Mouse (Mus musculus) heart, embryonic 14.5 days (tissue): Measurements from ENCODE around the gene Atp1b1. TPM values are rescaled to one million over a fixed set of nuclear protein-coding genes. Genes with fewer than 3 reads are reported as not detected.

Experiments used
- ATAC-seq: fragments of 200-750 bp; cut with Nextera tagmentation; 2 replicates; pipeline ENCODE4 v1.8.0; 2017; ENCODE audit warnings: low read depth, moderate TSS enrichment; ENCODE audit not compliant: insufficient number of reproducible peaks, insufficient read depth, low FRiP score
- H3K27ac ChIP-seq, 2 experiments: fragments of 200-500 bp in 1 of 2; fragments of 300-500 bp in 1 of 2; sonication (generic) in 1 of 2; replicated peaks in 1 of 2; 2 replicates each; pipeline ENCODE4 v1.5.1; 2012 to 2014; ENCODE audit warnings: low read depth in 2 of 2, low read length in 2 of 2, control low read depth in 1 of 2, mild to moderate bottlenecking in 1 of 2, mixed read lengths in 1 of 2; ENCODE audit not compliant: control insufficient read depth in 1 of 2, insufficient read depth in 1 of 2
- H3K27me3 ChIP-seq: fragments of 300-500 bp; sonication (generic); 2 replicates; pipeline ENCODE4 v1.6.1; 2014; ENCODE audit warnings: mild to moderate bottlenecking, low read length, control low read depth; ENCODE audit not compliant: control insufficient read depth, insufficient read depth
- H3K36me3 ChIP-seq: fragments of 300-500 bp; sonication (generic); 2 replicates; pipeline ENCODE4 v1.6.1; 2014; ENCODE audit warnings: mild to moderate bottlenecking, control low read depth, low read length, mixed read lengths; ENCODE audit not compliant: control insufficient read depth, insufficient read depth
- H3K4me1 ChIP-seq, 2 experiments: fragments of 200-500 bp in 1 of 2; fragments of 300-500 bp in 1 of 2; sonication (generic) in 1 of 2; 2 replicates each; pipeline ENCODE4 v1.6.1; 2012 to 2014; ENCODE audit warnings: low read length in 2 of 2, control low read depth in 1 of 2, mixed read lengths in 1 of 2; ENCODE audit not compliant: control insufficient read depth in 2 of 2, insufficient read depth in 2 of 2
- H3K4me2 ChIP-seq: fragments of 300-500 bp; sonication (generic); 2 replicates; pipeline ENCODE4 v1.6.1; 2014; ENCODE audit warnings: mild to moderate bottlenecking, low read length
- H3K4me3 ChIP-seq, 2 experiments: fragments of 200-500 bp in 1 of 2; fragments of 300-500 bp in 1 of 2; sonication (generic) in 1 of 2; 2 replicates each; pipeline ENCODE4 v1.5.1; 2012 to 2014; ENCODE audit warnings: low read length in 2 of 2, mild to moderate bottlenecking in 2 of 2, control low read depth in 1 of 2, low read depth in 1 of 2, moderate library complexity in 1 of 2; ENCODE audit not compliant: control insufficient read depth in 1 of 2, insufficient read depth in 1 of 2
- H3K9ac ChIP-seq: fragments of 300-500 bp; sonication (generic); 2 replicates; pipeline ENCODE4 v1.6.1; 2014; ENCODE audit warnings: mild to moderate bottlenecking, low read length
- H3K9me3 ChIP-seq: fragments of 300-500 bp; sonication (generic); 2 replicates; pipeline ENCODE4 v1.6.1; 2016; ENCODE audit warnings: low read length, control low read depth; ENCODE audit not compliant: control insufficient read depth
- WGBS: fragments of 180-500 bp; shearing (Covaris S2); extraction: QIAGEN DNeasy Blood & Tissue Kit; methylation state at CpG from one replicate; pipeline ENCODE4 v1.1.7; 2014; 5-methylcytosine and 5-hydroxymethylcytosine counted together
- polyA plus RNA-seq: library from polyadenylated mRNA; unstranded; fragments of >200 nt; fragmentation: Nextera tagmentation; extraction: Ambion mirVana; gene quantifications from 2 replicates; pipeline ENCODE4 v1.2.1, GENCODE M21; 2014

Gene Atp1b1
- polyA plus RNA-seq, 1 experiment from 2014 or later = 303 TPM

GRCm38 (mm10) chr1:164492476-164492875 lies 34.3 kb upstream of the Atp1b1 start:
- Histone ChIP-seq H3K9ac (no peak overlapping the region), H3K4me1 (peaks cover 6 to 7% of the 10 kb centered on the region in 2 experiments; a peak in 2 of 4 replicates), H3K4me2 (no peak overlapping the region), H3K9me3 (no peaks in the 10 kb centered on the region), H3K27ac (no peak overlapping the region), H3K36me3 (no peaks in the 10 kb centered on the region), H3K4me3 (no peak overlapping the region), H3K27me3 (no peaks in the 10 kb centered on the region)
- no peak for ATAC-seq
- 83% methylated on average over 3 of the region's 3 CpGs for WGBS

- no peak overlapping the region for H3K27ac ChIP-seq
- H3K27me3 ChIP-seq = no peaks in the 10 kb centered on the region
- H3K4me2 ChIP-seq = no peak overlapping the region
- WGBS = 81% methylated on average over 3 of the region's 3 CpGs
- no peak overlapping the region for H3K4me3 ChIP-seq
- no peak for ATAC-seq
- H3K36me3 ChIP-seq = no peaks in the 10 kb centered on the region
- no peak overlapping the region for H3K9ac ChIP-seq
- H3K4me1 ChIP-seq = peaks cover 6% of the 10 kb centered on the region in 2 experiments; a peak in 2 of 4 replicates
- H3K9me3 ChIP-seq = no peaks in the 10 kb centered on the region
These were observed 31.9 kb upstream of the Atp1b1 start for GRCm38 (mm10) chr1:164489961-164490594.

GRCm38 (mm10) chr1:164483728-164484127 lies 25.6 kb upstream of the Atp1b1 start:
- ATAC-seq = no peak
- Histone ChIP-seq H3K4me2 (no peak overlapping the region), H3K4me1 (0 out of 4 replicates have a peak, but pooled peaks cover 0 to 5% of the 10 kb centered on the region in 2 experiments), H3K27me3 (no peaks in the 10 kb centered on the region), H3K4me3 (no peak overlapping the region), H3K36me3 (no peaks in the 10 kb centered on the region), H3K9me3 (no peaks in the 10 kb centered on the region), H3K27ac (no peak overlapping the region), H3K9ac (no peak overlapping the region)

- Histone ChIP-seq H3K36me3 (no peaks in the 10 kb centered on the region), H3K4me3 (no peak overlapping the region), H3K27ac (no peak overlapping the region), H3K27me3 (no peaks in the 10 kb centered on the region), H3K4me2 (no peak overlapping the region), H3K9ac (no peak overlapping the region), H3K4me1 (0 out of 4 replicates have a peak, but pooled peaks cover 0 to 5% of the 10 kb centered on the region in 2 experiments), H3K9me3 (no peaks in the 10 kb centered on the region)
- WGBS = 79% methylated on average over 3 of the region's 3 CpGs
- ATAC-seq = no peak
These were observed 24.7 kb upstream of the Atp1b1 start for GRCm38 (mm10) chr1:164482833-164483232.

- Histone ChIP-seq H3K9me3 (no peaks in the 10 kb centered on the region), H3K4me2 (no peak overlapping the region), H3K4me3 (no peak overlapping the region), H3K27ac (no peak overlapping the region), H3K27me3 (no peaks in the 10 kb centered on the region), H3K4me1 (0 out of 4 replicates have a peak, but pooled peaks cover 0 to 5% of the 10 kb centered on the region in 2 experiments), H3K36me3 (no peaks in the 10 kb centered on the region), H3K9ac (no peak overlapping the region)
- 50% methylated on average over 9 of the region's 9 CpGs for WGBS
- ATAC-seq = no peak
These were observed 23.6 kb upstream of the Atp1b1 start for GRCm38 (mm10) chr1:164481645-164482354.

GRCm38 (mm10) chr1:164480755-164481644 lies 22.8 kb upstream of the Atp1b1 start:
- 88% methylated on average over 5 of the region's 5 CpGs for WGBS
- no peaks in the 10 kb centered on the region for H3K36me3 ChIP-seq
- H3K4me3 ChIP-seq = no peak overlapping the region
- no peak overlapping the region for H3K4me2 ChIP-seq
- peaks cover 3 to 5% of the 10 kb centered on the region in 2 experiments; a peak in 1 of 4 replicates for H3K4me1 ChIP-seq
- H3K9me3 ChIP-seq = no peaks in the 10 kb centered on the region
- no peak overlapping the region for H3K9ac ChIP-seq
- H3K27ac ChIP-seq = no peak overlapping the region
- ATAC-seq = no peak
- H3K27me3 ChIP-seq = no peaks in the 10 kb centered on the region

- WGBS = 84% methylated on average over 4 of the region's 4 CpGs
- no peaks in the 10 kb centered on the region for H3K9me3 ChIP-seq
- H3K36me3 ChIP-seq = no peaks in the 10 kb centered on the region
- H3K9ac ChIP-seq = no peak overlapping the region
- H3K27me3 ChIP-seq = no peaks in the 10 kb centered on the region
- peaks cover 23 to 24% of the 10 kb centered on the region in 2 experiments for H3K4me1 ChIP-seq
- H3K4me3 ChIP-seq = no peak overlapping the region
- no peak overlapping the region for H3K4me2 ChIP-seq
- no peak for ATAC-seq
- peak overlapping the region in 1 of 2 experiments; percentile 63; a peak in 2 of 4 replicates for H3K27ac ChIP-seq
These were observed 17.7 kb upstream of the Atp1b1 start for GRCm38 (mm10) chr1:164475895-164476294.
